Mouse (Mus musculus) G1E-ER4 (cell line): ENCODE results near the gene Fam184b. TPM values are rescaled to one million over a fixed set of nuclear protein-coding genes. Genes with fewer than 3 reads are reported as not detected.

ENCODE experiments used
- GATA1 ChIP-seq: IDR thresholded peaks from one replicate; pipeline ENCODE4 v1.8.0; 2012; ENCODE audit warnings: low read length, inconsistent platforms
- polyA plus RNA-seq: library from polyadenylated mRNA; stranded (reverse); fragments of >175 nt; gene quantifications from 2 replicates; pipeline ENCODE4 v1.2.3, GENCODE M21; 2012

Fam184b gene
- polyA plus RNA-seq, 1 experiment: 0.01 TPM

- TF ChIP-seq GATA1: no peak
Measured at GRCm38 (mm10) chr5:45629470-45629869, 9.9 kb downstream of the Fam184b start.

DNA sequence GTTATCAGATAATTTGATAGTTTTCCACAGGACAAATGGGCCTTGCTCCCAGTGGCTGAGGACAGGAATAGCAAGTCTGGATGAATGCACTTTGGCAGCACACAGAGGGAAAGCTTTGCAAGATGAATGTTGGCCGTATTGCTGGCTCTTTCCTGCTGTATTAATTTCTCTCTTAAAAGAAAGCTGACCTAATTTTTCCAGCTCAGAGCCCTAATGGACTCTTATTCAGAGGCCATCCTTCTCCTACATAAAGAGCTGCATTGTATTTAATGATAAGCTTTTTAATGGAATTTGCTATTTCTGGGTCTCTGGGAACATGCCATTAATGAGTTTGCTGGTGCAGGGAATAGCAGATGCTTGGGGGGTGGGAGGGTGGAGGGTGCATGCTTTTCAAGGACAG, 11.6 kb downstream of the Fam184b start:
- TF ChIP-seq GATA1: no peak

- no peak for TF ChIP-seq GATA1
Measured at GRCm38 (mm10) chr5:45621511-45621910, 17.9 kb downstream of the Fam184b start.

- no peak for TF ChIP-seq GATA1
Measured at GRCm38 (mm10) chr5:45599056-45599455, 40.4 kb downstream of the Fam184b start.

DNA sequence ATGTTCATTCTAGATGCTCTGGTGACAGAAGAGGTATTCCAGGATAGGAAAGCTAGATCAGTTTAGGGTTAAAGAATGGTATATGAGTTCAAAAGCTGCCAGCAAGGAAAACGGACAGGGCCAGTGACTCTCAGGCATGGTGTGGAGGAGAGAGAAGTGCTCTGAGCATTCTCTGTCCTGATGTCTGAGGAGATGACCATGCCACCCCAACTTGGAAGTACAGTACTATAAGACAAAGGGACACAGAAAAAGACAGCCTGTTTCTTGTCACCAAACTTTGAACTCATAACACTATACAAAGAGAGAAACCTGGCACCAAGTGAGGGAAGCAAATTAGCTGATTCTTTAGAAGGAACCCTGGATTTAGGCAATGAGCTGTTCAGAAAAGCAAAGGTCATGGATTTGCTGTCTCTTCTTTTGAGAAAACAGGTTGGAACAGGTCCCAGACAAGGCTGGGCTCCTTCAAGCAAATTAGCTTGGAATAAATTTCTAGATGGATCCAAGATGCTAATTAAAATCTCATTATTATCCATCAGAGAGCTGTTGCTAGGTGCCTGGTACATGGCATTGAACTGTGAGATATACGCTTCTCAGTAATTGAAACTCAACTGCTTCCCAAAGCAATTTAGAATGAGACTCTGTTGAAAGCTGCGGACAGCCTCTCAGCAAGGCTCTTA, 43.9 kb downstream of the Fam184b start:
- TF ChIP-seq GATA1: no peak

DNA sequence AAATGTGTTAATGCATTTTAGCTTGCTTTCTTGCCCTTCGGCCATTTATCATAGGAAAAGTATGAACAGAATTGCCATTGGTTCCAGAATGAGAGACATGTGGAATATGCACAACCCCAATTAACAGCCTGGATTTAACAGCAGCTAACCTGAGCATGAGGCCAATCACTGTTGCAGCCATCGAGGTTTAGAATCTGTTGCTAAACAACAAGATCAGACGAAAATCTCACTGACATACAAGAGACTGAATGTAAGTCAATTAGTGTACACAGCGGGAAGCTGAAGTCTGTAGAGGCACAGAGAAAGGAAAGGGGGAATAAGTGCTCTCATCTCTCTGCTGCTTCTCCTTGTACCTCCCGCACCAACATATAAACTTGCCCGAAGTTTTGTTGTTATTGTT, 46.1 kb downstream of the Fam184b start:
- no peak for TF ChIP-seq GATA1

DNA sequence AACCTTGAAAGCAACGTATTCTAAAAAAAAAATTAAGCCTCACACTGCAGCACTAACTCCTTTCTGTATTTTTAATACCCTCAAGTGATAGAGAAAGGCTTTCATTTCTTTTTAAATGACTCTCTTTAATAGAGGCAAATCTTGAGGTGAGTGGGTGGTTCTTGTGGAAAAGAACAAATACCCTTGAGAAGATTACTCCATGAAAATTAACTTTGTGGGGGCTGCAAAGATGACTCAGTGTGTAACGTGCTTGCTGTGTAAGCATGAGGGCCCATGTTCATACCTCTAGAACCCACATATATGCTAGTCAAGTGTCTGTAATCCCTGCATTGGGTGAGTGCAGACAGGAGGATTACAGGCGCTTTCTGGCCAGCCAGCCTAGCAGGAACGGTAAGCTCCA, 49.3 kb downstream of the Fam184b start:
- TF ChIP-seq GATA1: no peak

DNA sequence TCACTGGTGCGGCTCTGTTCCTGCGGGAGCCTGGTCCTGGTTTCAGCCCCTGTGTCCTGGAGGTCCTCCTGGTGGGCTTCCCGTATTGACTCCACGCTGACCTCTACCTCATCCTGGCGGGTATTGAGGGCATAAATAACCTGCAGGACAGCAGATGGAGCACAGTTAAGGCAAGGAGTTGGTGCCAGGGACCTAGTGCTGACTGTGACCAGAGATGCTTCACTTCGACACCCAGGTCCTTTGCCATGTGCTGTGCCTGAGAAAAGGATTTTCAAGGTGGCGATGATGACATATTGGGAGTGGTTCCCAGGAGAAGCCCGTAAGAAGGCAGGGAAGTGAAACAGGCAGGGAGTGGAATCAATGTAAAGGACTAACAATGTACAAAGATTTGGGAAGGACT, 54.8 kb downstream of the Fam184b start:
- no peak for TF ChIP-seq GATA1

- no peak for TF ChIP-seq GATA1
Measured at GRCm38 (mm10) chr5:45580279-45580678, 59.1 kb downstream of the Fam184b start.

- no peak for TF ChIP-seq GATA1
Measured at GRCm38 (mm10) chr5:45577376-45577775, 62.0 kb downstream of the Fam184b start.

DNA sequence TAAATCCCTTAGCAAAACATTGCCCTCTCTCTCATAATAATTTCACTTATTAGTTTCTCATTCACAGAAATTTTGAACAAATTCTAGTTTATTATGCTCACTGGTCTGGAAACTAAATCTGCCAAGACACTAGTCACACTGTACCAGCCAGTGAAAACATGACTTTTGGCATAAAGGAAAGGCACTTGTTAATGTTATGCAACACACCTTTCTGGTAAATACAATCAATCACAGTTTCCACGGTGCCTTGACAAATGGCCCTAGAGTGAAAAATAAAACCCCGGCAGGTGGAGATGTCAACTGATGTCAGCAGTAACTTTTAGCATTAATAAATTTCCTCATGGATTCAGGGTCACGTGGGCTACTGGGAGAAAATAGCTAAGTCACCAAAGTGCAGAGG, 62.7 kb downstream of the Fam184b start:
- no peak for TF ChIP-seq GATA1

GRCm38 (mm10) chr5:45572816-45573215, 66.6 kb downstream of the Fam184b start:
- TF ChIP-seq GATA1: no peak

GRCm38 (mm10) chr5:45565829-45566228, 73.6 kb downstream of the Fam184b start:
- no peak for TF ChIP-seq GATA1

DNA sequence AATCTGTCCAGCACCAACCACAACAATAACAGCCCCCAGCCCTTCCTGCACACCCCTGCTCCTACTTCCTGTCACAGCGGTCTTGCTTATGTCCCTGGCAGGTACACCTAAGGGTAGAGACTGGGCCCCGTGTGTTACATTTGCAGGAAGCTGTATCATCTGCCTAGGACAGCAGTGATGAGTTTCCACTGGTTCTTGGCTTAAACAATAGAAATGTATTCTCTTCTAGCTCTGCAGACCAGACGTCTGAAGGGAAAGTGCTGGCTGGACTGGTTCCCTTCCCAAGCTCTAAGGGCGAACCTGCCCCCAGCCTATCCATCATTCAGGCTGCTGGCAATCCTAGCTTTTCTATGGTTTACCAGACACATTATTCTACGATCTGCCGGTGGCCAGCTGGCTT, 75.4 kb downstream of the Fam184b start:
- no peak for TF ChIP-seq GATA1

- TF ChIP-seq GATA1: no peak
Measured at GRCm38 (mm10) chr5:45549586-45549985, 89.8 kb downstream of the Fam184b start.

DNA sequence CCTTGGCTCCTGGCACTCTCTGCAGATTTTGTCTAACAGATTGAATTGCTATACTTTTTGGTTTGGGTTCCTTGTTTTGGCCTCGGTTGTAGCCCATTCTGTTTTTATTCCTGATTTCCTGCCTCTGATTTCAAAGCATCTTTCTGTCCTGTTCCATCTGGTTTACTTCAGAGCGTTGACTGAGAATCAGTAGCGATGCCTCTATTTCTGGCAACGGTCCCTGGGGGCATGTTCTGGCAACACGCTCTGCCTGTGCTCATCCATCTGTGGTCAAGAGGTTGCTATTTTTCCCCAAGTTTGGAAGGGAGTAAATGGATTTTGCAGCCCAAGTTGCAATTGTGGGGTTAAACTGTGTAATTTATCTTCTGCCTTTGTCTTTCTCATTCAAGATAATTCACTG, 96.0 kb downstream of the Fam184b start:
- TF ChIP-seq GATA1: no peak

GRCm38 (mm10) chr5:45539502-45539901, 99.9 kb downstream of the Fam184b start:
- TF ChIP-seq GATA1: no peak

- no peak for TF ChIP-seq GATA1
Measured at GRCm38 (mm10) chr5:45535177-45535576, 104.2 kb downstream of the Fam184b start.
